Comparison of ENCODE assay signal across 11 mouse cellular contexts in genomic region chr6:13159437-13159836, GRCm38 (mm10).
DNase-seq lines count a peak whose midpoint lies in the region; ATAC-seq and TF ChIP-seq lines count a peak whose summit lies in the region.
"Had no signal": no experiment of that assay in that cellular context is flagged by ENCODE, and none has a peak within 500 bp of the region (broad histone marks: within the 10 kb centered on the region; RNA-seq: fewer than 3 reads in every experiment).

No protein-coding gene starts in this region.

- TF ChIP-seq CTCF in intestine, postnatal 0 days (IDR thresholded peaks at IDR 0.05; ENCODE audit: low read depth) = peak; percentile 42
- no peak for TF ChIP-seq CTCF in brain, embryonic 14.5 days (IDR thresholded peaks at IDR 0.05; ENCODE audit: borderline replicate concordance, extremely low read depth, insufficient read depth, insufficient read length)

- no peaks in the 10 kb centered on the region for H3K36me3 ChIP-seq in intestine, postnatal 0 days (ENCODE audit: control insufficient read depth, insufficient read depth)
- H3K36me3 ChIP-seq in intestine, embryonic 15.5 days = no peaks in the 10 kb centered on the region
- H3K36me3 ChIP-seq: lung, embryonic 15.5 days had no signal

- no peaks in the 10 kb centered on the region for H3K4me1 ChIP-seq in intestine, postnatal 0 days (replicated peaks; ENCODE audit: control insufficient read depth, insufficient read depth, low read length)
- H3K4me1 ChIP-seq in intestine, embryonic 15.5 days (replicated peaks) = no peaks in the 10 kb centered on the region
- H3K4me1 ChIP-seq: lung, embryonic 15.5 days had no signal

- H3K27ac ChIP-seq in intestine, postnatal 0 days (ENCODE audit: low read depth, low read length) = no peak overlapping the region
- H3K27ac ChIP-seq in intestine, embryonic 15.5 days = no peak overlapping the region
- H3K27ac ChIP-seq: lung, embryonic 15.5 days had no signal

- no peak for ATAC-seq in intestine, postnatal 0 days
- ATAC-seq in intestine, embryonic 15.5 days = no peak
- ATAC-seq in megakaryocyte progenitor cell, adult 5-6 weeks (replicated peaks; ENCODE audit: poor library complexity) = peak; percentile 46; the same call in 1 of the 2 replicates

- no peaks in the 10 kb centered on the region for H3K27me3 ChIP-seq in intestine, postnatal 0 days (replicated peaks; ENCODE audit: control insufficient read depth, insufficient read depth, low read length)
- no peaks in the 10 kb centered on the region for H3K27me3 ChIP-seq in intestine, embryonic 15.5 days (replicated peaks)
- H3K27me3 ChIP-seq: lung, embryonic 15.5 days had no signal

- 91% methylated on average over 2 of the region's 2 CpGs for WGBS in intestine, postnatal 0 days
- WGBS in intestine, embryonic 15.5 days = 90% methylated on average over 2 of the region's 2 CpGs

- no peak for TF ChIP-seq POLR2A in brain, embryonic 14.5 days (IDR thresholded peaks at IDR 0.05; ENCODE audit: borderline replicate concordance, extremely low read depth, insufficient read depth, insufficient read length, poor library complexity, severe bottlenecking)

- no peaks in the 10 kb centered on the region for H3K9me3 ChIP-seq in intestine, postnatal 0 days (ENCODE audit: control insufficient read depth)
- no peaks in the 10 kb centered on the region for H3K9me3 ChIP-seq in intestine, embryonic 15.5 days
- H3K9me3 ChIP-seq: lung, embryonic 15.5 days had no signal

- no peak overlapping the region for H3K4me2 ChIP-seq in intestine, postnatal 0 days (replicated peaks; ENCODE audit: low read depth)
- no peak overlapping the region for H3K4me2 ChIP-seq in intestine, embryonic 15.5 days (replicated peaks)
- H3K4me2 ChIP-seq: lung, embryonic 15.5 days had no signal

- H3K4me3 ChIP-seq in intestine, postnatal 0 days (ENCODE audit: low read depth, low read length) = no peak overlapping the region
- H3K4me3 ChIP-seq in intestine, embryonic 15.5 days (replicated peaks) = no peak overlapping the region
- H3K4me3 ChIP-seq: lung, embryonic 15.5 days had no signal

- no peak overlapping the region for H3K9ac ChIP-seq in intestine, postnatal 0 days (ENCODE audit: low read depth, low read length)
- H3K9ac ChIP-seq in intestine, embryonic 15.5 days = no peak overlapping the region
- H3K9ac ChIP-seq: lung, embryonic 15.5 days had no signal

- peak; percentile 20 for DNase-seq in A20 (ENCODE audit: low read depth, low spot score)
- DNase-seq in brain, embryonic 14.5 days (ENCODE audit: low read depth) = peak; percentile 61
- no peak for DNase-seq in yolk sac, embryonic 10.5 days (ENCODE audit: low spot score)
- no peak for DNase-seq in testis, postnatal 10 days (ENCODE audit: low spot score)
- DNase-seq in adrenal gland, adult 2 months = no peak
- DNase-seq: kidney, postnatal 36 days; right cerebral cortex, postnatal 25 days had no signal

Comparison
In these comparisons a context has a peak if more than half of its experiments do, and no peak if none do; other contexts are left out.
1. DNase-seq: peak in A20 (single experiment) and brain, embryonic 14.5 days (single experiment); none in yolk sac, embryonic 10.5 days (single experiment), testis, postnatal 10 days (single experiment) and adrenal gland, adult 2 months (single experiment).